Mouse (Mus musculus) neutrophil, adult 5-6 weeks (primary cell): Measurements from ENCODE around the gene Slc39a11. TPM values are rescaled to one million over a fixed set of nuclear protein-coding genes. Genes with fewer than 3 reads are reported as not detected.

Experiments used
- ATAC-seq: fragments of 151-379, 151-347 bp; 2 replicates; pipeline ENCODE4 v1.8.0; 2017; ENCODE audit warnings: mild to moderate bottlenecking, moderate TSS enrichment; ENCODE audit not compliant: insufficient number of reproducible peaks, poor library complexity, low FRiP score, severe bottlenecking; ENCODE audit errors: extremely low read depth
- total RNA-seq: library from RNA; stranded (forward); fragments of 200-1000 nt; gene quantifications from 2 replicates; pipeline ENCODE4 v1.2.3, GENCODE M21; 2017

Slc39a11 gene
- total RNA-seq, 1 experiment from 2014 or later: 3.3 TPM

DNA sequence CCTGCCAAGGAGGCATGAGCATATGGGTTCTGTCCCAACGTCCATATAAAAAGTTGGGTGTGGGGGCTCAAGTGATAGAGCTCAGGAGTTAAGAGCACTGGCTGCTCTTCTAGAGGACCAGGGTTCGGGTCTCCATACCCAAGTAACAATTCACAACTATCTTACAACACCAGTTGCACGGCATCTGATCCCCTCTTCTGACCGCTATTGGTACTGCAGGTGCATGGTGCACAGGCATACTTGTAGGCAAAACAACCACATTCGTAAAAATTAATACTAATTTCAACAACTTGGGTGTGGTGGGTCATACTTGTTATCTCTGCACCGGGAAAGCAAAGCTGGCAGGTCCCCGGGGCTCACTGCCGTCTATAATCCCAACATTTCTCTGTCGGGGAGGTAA lies 240.8 kb downstream of the Slc39a11 start:
- no peak for ATAC-seq

DNA sequence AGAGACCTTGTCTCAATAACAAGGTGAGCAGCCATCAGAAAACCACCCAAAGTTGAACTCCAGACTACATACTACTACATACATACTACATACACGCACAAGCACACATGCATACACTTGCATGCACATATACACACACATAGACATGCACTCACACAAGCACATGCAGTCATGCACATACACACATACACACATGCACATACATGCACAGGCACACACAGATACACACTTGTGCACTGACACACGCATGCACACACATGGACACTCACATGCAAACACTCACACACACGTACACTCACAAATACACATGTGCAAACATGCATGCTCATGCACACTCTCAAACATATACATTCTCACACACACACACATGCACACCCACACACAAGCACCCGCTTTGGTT lies 242.4 kb downstream of the Slc39a11 start:
- no peak for ATAC-seq

DNA sequence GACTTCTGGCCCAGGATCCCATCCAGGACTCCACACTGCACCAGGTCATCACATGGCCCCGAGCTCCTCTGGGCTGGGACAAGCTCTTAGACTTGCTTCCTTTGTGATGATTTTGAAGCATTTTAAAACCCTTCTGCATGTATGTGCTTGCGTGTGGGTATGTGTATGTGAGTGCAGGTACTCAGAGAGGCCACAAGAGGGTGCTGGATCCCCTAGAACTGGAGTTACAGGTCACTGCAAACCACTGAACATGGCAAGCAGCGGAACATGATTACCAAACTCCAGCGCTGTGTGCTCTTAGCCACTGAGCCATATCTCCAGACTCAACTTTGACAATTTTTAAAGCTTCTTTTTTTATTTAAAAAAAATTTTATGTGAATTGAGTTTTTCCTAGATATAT lies 249.0 kb downstream of the Slc39a11 start:
- ATAC-seq: no peak

DNA sequence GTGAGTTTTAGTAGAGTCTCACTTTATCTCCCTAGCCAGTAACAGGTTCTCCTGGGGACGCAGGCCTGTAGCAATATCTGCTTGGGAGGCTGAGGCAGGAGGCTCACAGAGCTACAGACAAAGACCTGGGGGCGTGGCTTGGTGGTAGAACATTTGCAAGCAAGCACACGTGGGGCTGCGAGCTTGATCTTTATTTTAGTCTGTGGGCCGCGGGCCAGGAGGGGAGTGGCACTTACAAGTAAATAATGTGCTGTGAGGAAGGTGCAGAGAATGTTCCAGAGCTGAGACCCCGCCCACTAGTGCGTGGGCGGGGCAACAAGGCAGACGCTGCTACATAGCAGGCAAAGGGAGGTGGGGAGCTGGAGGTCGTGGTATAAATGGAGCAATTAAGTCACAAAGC lies 250.3 kb downstream of the Slc39a11 start:
- no peak for ATAC-seq

DNA sequence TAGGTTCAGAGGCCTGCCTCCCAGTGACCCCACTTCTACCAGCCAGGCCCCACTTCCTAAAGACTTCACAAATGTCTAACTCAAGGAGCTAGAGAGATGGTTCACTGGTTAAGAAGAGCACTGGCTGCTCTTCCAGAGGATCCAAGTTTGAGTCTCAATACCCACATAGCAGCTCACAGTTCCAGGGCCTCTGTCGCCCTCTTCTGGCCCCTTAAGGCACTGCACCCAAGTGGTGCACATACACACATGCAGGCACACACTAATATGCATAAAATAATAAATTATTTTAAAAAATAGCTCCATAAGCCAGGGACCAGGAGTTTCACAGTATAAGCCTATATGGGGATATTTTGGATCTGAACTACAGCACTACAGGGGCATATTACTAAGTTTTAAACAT lies 252.5 kb downstream of the Slc39a11 start:
- ATAC-seq: no peak

DNA sequence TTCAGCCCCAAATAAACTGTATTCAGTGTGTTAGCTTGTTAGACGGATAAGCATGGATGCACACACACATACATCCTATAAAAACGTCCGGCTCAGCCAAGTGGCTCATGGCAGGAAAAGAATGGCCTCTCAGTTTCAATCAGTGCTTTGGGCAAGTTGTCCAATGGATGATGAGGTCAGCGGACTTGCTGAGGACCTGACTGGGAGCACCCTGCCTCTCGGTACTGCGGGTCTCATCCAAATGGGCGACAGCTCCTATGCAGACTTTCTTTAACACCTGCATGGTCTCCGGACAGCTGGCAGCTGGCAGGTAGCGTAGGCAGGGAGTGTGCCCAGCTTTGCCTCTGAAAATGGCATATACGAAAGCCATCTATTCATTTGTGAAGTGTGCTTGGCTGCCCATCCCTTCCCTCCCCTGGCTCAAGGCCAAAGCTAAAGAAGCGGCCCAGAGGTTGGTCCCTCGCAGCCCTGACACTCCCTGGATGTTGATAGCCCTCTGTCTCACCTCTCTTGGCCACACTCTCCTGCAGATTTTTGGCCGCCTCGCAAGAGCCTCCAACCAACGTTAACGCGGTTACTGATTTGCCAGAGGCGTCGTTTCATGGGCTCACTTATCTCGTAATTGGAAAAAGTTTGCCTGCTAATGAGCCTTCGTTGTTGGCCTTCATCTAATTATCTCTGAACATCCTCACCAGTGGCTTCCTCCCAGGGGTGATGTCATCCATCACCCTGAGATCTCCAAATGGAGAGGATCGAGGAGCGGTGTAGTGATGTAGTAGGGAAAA lies 256.3 kb downstream of the Slc39a11 start:
- no peak for ATAC-seq

DNA sequence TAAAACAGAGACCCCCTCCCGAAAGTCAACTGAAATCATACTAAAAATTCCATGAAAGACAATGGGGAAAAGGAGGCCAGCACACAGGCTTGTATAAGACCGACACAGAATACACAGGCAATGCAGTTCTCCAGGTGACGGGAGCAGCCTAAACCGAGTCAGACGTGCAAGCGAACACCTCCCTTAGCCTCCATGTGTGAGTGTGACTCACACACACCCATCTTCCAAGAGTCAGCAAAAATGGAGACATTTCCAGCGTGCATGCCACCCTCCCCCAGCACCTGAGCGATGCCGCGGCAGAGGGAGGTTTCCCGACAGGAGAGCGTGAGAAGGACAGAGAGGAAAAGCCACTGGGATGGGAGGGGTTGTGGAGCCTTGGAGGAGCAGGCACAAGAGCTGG lies 258.2 kb downstream of the Slc39a11 start:
- ATAC-seq: no peak

DNA sequence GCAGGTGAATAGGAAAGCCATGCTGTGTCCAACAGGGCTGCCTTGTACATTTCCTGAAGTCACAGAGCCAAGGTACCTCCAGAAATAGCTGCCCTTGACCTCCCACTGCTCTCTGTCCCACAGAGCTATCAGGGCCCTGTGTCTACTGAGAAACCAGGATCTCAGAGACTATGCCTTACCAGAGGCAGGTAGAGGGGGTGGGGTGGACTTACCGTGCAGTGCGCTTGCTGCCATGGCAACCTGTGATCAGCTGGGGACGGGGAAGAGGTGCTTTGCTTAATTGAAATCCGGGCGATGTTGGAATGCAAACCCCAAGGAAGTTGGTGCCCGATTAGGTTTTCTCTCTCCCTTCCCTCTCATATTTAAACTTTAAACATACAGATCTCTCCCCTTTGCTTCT lies 260.2 kb downstream of the Slc39a11 start:
- no peak for ATAC-seq

DNA sequence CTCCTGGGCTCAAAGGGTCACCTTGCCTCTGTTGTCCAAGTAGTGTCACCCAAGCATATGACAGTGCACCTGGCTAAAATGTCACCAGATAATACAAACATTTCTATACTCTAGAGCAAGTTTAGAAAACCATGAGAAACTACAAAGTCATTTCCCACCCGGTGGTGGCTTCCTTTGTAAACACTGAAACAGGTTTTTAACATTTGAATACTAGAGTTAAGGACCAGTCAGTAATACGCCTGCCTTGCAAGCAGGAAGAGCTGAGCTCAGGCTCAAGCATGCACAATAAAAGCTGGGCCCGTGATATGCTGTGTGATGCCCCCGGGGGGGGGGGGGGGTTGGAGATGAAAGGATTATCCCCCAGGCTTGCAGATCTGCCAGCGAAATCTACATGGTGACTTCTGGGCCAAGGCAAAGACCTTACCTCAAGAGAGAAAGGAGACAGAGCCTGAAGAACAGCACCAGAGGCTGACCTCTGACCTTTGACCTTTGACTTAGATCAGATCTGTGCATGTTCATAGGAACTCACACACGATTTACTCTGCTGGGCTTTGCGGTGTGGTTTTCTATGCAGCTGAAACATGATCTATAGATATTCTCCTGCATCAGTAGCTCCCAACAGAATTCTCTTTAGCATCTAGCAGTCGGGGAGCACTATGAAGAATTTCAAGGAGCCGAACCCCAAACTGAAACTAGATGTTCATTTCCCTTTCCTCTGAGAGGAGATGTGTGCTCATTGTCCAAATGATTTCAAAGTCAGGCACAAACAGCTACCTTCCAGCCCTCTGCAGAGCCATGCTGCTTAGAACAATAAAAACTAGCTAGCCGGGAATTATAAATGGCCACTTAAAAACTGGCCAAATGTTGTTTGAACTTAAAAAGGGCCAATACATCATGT lies 267.0 kb downstream of the Slc39a11 start:
- no peak for ATAC-seq

DNA sequence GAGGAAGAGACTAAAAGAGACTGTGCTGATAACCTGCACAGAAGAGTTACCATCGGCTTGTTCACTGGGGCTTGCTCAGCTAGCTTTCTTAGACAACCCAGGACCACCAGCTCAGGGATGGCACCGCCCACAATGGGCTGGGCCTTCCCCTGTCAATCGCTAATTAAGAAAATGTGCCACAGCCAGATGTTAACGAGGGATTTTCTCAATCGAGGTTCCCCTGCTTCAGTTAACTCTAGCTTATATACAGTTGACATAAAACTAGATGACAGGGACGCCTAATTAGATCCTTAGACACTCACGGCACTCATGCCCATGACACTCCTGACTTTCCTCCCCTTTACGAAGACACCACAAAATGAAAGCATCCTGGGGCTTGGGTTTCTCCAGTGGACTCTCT lies 268.3 kb downstream of the Slc39a11 start:
- no peak for ATAC-seq

DNA sequence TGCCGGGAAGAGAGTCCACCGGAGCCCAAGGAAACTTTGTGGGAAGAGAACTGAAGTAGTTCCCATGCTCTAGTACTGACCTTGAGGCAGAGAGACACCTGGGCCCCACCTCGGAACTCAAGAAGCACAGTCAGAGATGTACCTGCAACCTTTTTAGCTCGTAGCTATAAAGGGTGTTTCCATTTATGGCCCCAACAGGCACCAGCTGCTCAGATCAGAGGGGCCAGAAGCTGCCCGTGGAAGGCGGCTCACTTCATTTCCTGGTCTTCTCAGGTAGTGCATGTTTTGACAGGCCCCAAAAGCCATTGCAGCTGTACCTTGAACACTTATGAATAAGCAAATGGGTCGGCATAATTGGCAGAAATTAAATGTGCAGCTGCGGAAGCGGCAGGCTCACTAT lies 271.0 kb downstream of the Slc39a11 start:
- no peak for ATAC-seq

DNA sequence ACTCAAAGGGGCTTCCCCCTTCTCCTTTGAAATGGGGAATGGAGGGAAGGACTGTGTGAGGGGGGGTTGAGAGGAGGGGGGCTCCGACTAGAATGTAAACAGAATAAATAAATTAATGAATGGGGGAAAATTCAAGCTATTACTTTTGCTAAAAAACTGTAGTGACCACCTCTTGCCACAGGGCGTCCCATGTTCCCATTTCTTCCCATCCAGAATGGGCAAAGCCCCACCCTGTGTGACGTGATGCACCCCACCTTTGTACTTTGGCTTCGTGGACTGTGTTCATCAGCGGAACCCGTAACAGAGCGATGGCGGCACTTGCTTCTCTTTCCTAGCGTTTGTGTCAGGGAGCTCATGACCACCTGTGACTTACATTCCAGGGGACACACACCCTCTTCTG lies 273.8 kb downstream of the Slc39a11 start:
- ATAC-seq: no peak

DNA sequence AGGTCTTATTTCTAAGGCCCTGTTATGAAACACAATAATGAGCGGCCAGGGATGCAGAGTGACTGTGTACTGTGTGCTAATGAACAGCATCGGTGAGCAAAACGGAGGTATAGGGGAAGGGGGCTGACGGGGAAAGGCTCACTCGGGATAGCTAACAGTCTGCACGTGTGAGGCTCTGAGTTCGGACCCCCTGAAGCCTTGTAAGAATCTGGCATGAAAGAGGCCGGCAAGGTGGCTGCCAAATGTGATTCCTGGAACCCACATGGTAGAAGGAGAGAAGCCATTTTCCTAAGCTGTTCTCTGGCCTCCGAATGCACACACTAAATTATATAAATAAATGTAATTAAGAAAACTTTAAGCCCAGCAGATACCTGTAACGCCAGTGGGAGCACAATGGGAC lies 276.0 kb downstream of the Slc39a11 start:
- no peak for ATAC-seq

DNA sequence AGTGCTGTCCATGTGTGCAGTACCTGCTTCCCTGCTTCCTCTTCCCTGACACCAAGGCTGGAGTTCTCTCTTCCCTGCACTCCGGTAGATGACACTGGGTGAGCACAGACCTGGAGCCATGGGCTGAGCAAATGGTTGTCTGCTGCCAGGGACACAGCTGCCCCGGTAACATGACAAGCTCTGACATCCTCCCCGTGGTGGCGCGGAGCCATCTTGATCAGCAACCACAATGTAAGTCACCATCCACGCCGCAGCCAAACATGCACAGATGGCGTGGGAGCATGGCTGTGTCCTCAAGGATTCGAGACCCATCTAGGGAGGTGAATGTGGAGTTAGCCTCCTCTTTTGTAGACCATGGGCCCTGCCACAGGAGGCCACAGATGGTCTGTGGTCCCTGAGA lies 276.5 kb downstream of the Slc39a11 start:
- no peak for ATAC-seq

DNA sequence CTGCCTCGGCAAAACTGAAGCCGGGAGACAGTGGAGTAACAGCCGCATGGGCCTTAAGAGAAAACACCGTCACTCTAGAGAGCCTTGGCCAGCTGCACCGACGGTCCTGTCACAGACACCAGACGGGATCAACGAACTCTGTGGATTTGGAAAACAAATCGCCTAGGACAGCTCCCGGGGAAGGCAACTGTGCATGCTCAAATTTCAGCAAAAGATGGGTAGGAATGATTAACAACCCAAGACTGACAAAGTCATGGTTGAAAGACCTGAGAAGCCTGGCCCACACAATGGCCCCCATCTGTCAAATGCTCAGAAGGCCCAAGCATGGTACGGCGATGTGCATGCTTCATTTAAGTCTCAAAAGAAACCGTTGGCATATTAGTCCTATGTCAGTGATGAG lies 281.8 kb downstream of the Slc39a11 start:
- no peak for ATAC-seq

DNA sequence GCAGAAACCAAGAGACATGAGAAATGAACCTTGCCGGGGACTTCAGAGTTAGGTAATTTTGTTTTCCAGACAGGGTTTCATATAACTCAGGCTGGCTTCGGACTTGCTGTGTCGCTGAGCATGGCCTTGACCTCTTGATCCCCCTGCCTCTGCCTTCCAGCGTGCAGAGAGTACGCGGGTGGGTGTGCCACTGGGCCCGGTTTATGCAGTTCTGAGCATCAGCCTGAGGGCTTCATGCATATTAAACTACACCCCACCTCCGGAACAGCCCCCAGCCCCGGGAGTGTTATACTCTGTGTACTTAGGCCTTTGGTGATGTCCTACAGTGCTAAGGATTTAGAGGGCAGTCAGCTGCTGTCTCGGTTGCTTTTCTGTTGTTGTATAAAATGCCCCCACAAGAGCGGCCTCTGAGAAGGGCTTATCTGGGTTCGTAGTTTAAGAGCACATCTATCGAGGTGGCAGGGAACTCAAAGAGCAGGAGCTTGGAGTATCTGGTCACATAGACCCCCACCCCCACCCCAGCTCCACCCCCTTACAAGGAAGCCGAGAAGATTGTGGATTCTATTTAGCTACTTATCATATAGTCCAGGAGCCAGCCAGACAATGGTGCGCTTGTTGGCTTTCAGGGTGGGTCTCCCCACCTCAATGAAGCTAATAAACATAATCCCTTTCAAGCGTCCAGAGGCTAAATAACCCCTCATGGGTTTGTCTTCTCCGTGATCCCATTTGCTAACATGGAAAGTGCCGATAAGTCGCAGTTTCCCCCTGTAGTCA lies 283.4 kb downstream of the Slc39a11 start:
- ATAC-seq: no peak

DNA sequence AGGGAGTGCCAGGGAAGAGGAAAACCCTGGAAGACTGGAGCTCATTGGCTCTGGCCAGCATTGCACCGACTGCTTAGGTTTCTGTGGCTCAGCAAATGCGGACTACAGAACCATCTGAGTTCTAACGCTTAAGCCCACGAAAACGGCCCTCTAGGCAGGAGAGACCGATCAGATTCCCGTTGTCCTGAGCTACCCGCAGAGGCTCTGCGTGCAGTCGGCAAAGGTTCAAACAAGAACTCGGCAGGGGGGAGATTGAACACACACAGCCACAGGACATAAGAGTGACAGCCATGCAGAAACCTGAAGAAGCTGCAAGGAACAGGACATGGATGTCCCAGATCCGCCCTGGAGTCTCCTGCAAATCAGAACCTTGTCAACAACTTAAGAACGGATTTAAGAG lies 286.1 kb downstream of the Slc39a11 start:
- ATAC-seq: no peak

DNA sequence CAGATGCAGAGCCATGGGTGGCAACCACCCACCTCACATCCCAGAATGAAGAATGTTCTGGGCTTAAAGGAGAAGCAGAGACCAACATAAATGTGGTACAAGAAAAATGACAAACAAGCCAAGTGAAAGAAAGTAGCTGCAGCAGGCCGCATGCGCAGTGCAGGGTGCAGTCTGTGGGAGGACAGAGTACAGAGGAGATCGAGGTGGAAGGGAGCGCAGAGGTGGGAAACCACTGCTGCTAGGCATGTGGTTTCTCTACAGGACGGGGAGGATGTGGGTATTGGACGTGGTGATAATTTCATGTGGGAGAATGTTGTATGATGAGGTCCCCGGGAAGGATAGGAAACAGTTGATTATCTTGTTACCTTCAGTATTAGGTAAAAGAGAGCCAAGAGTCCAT lies 287.3 kb downstream of the Slc39a11 start:
- ATAC-seq: no peak

DNA sequence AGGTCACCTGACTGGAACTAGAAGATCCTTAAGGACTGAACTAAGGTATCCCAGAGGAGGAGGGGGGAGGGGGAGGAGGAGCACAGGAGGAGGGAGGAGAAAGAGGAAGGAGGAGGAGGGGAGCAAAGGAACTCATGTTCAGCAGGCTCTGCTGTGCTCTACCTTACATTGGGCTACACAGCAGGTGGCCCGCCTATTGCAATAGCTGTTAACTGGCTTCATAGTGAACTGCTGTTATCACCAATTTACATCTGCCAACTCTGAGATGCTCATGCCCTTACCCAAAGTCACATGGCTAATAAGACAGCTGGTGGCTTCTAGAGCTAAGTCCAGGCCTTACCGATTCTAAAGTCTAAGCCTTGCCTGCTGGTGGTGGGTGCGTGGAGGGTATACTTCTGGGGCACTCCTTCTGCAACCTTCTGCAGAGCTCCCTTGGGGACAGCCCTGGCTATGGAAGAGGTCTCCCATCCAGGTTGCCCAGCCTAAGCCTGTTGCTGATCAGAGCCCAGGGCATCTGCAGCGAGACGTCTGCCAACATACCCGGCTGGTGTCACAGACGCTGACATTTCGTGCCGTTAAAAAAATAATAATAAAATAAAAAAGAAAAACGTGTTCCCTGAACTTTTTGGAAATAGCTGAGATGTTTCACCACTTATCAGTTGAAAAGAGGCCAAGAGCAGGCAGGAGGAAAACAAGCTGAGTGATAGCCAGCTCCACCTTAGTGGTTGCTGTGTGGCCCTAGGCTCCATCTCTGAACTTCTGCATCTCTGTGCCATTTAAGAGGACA lies 289.6 kb downstream of the Slc39a11 start:
- no peak for ATAC-seq
